Mouse (Mus musculus) kidney, adult 18-20 months (tissue): ENCODE data around the gene Ctsl.

ENCODE experiments used
- DNase-seq: peaks from one replicate; pipeline ENCODE4 v3.0.0; 2021

Ctsl gene

DNA sequence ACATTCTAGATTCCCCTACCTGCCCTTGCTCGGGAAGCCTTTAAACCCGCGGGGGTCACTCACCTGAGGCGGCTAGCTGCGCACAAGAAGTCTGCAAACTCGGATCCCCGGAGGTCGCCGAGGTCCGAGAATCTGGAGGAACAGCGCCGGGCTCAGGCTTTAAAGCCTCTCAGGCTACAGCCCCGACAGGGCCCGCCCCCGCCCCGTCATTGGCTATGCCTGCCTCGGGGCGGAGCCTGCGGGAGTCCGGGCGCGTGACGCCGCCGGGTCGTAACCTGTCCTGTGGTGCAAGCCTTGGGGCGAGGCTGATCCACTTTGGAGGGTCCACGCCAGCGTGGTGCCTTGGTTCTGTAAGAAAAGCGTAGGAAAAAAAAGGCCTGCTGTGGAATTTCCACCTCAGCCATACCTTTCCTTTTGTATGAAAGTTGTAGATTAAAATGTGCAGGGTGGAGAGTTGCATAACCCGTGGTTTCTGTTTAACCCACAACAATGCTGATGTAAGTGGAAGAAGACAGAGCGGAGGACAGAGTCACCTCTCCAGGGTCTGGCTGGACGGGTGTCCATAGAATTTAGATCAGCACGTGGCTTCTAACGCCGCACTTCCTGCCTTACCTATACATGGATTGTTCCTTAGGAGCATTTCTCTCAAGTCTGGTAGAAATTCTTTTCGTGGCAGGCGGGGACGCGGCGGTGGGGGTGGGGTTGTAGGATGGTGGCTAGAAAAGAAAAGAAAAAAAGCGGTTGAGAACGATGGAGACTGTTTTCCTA is at the start of gene Ctsl:
TSS of gene Ctsl (minus strand) at position 718 of the 768 bp plus-strand sequence.
- peak; percentile 98 for DNase-seq

DNA sequence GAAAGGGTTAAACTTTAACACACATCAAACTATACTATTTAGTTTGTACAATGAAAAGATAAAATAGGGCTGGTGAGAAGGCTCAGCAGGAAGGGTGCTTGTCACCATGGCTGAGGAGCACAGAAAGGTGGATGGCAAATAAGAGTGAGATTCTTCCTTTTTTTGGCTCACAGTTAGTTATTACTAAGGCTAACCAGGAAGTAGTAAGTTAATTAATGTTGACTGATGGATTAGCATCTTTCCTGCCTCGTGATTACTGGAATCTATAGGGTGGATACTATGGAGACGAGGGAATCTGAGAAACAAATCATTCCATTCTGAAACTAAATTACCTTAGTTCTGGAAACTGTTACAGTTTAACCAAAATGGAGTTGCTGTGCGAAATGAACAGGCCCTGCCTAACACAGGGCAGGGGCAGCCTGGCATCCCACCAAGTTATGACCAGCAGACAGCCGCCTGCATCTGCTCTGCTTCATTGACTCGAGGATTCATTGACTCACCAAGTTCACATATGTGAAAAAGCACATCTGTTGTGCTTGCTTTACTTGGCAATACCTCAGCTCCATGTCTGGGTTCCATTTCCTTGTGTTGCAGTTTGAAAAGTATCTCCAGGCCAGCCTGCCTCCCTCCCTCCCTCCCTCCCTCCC is 46.4 kb upstream of the Ctsl start:
- DNase-seq = peak; percentile 45

DNA sequence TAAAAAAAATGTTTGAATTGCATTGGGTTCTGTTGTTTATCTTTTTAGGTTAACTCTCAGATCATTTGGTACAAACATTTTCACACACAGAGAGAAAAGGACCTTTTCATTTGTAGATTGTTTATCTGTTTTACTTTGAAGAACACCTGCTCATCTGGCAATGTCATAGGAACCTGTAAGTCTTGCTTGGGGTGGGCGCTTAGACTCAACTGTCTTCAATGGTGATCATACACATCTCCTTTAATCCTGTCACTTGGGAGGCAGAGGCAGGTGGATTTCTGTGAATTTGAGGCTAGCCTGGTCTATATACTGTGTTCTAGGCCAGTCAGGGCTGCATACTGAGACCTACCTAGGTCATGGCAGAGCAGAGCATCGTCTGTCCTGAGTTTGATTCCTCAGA is 45.0 kb upstream of the Ctsl start:
- DNase-seq = no peak

DNA sequence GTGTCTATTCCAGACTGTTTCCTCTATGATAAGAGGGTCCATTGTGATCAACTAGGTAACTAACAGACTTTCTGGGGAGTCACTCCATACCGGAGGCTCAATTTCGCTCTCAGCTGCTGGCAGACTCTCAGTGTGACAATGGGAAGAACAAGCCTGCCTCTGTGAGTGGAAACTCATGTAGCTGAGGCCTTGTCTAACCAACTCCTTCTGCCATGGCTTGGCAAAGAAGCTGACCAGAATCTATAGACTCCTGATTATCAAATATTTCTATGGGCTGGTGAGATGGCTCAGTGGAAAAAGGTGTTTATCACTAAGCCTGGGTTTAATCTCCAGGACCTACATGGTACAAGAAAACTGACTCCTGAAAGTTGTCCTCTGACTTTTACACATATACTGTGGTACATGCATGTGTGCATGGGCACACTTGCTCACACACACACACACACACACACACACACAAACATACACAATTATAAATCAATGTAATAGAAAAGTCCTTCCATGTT is 42.1 kb upstream of the Ctsl start:
- DNase-seq = no peak

DNA sequence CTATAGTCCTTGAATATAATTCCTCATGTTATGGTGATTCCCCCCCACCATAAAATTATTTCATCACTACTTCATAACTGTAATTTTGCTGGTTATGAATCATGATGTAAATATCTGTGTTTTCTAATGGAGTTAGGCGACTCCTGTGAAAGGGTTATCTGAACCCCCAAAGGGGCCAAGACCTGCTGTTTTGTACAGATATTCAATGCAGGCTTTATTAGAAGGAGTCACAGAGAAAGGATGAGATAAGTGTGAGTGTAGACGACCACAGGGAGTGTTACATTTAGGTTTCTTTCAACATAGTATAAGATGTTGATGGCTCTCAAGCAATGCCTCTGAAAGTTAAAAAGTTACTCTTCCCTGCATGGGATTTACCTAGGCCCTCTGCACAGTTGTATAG is 40.6 kb upstream of the Ctsl start:
- DNase-seq = no peak

DNA sequence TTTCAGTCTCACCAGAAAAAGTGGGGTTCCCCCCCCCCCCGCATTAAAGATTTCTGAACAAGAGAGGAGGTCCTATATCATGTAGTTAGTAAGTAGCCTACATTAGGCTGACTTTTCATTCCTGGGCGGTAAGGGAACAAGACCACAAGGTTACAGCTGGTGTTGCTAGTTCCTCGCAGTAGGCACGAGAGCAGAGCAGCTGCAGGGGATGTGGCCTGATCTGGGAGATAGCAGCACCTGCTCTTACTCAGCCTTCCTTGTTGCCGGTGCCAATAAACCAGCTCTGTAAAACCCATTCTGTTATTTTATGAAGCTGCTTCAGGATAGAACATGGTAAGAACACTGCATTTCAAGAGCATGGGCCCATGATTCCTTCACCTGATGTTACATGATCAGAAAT is 39.9 kb upstream of the Ctsl start:
- no peak for DNase-seq

DNA sequence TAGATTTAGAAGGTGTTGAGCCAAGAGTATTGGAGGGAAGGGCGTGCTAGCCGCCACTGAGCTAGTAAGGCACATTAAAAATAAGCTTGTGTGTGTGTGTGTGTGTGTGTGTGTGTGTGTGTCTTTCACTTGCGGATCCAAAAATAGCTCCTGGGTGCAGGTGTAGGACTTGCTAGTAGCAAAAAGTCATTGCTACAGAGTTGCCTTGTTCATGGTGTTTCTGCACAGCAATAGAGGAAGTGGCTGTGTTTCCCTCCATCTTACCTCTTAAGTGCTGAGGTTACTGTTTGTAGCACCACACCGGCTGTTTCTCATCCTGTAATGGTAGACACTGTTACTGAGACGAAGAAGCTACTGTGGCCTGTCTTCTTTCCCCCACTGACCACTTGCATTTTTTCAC is 37.3 kb upstream of the Ctsl start:
- no peak for DNase-seq

DNA sequence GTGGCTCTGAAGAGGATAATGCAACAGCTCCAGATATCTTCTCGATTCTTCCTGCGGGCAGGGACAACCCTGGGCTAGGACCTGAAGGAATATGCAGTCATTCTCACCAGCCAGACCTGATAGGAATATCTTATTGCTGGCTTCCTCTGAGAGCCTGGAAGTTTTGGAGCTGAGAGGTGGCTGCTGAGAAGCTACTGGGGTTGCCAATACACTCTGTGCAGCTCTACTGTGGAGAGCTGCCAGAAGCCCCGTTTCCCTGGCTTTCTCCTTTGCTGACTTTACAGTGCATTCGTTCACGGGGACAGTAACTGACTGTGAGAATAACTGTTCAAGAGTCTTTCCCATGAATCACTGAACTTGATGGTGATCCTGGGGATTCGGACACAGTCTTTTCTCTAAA is 34.9 kb upstream of the Ctsl start:
- DNase-seq = no peak

DNA sequence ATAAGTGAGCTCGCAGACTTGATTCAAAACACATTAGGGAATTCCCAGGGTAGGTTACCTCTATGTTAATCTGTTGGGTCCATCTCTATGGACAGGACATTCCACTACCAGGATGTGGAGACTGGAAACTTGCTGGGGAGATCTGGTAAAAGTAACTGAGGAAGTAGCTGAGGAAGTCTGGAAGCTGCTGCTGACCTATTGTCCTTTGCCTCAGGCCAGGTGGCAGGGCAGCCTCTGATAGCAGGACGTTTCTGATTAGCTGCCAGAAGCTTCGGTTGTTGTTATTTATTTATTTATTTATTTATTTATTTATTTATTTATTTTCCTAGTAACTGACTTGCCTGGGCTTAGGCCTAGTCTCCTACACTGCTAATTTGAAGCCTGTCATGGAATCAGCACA is 32.8 kb upstream of the Ctsl start:
- DNase-seq = no peak

DNA sequence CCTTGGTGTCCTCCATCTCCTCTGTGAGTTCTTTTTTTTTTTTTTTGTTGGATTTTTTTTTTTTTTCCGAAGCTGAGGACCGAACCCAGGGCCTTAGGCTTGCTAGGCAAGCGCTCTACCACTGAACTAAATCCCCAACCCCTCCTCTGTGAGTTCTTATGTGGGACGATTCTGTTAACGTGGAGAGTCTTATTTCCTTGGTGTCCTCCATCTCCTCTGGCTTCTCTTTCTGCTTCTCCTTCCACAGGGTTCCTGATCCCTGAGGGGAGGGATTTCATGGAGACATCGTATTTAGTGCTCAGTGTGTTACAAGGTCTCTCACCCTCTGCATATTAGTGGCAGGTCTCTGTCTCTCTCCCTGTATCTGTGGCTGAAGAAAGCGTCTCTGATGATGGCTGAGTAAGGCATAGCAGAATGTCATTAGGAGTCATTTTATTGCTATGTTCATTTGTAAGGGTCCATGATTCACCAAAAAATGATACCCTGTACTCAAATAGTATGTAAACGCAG is 32.3 kb upstream of the Ctsl start:
- DNase-seq = no peak

DNA sequence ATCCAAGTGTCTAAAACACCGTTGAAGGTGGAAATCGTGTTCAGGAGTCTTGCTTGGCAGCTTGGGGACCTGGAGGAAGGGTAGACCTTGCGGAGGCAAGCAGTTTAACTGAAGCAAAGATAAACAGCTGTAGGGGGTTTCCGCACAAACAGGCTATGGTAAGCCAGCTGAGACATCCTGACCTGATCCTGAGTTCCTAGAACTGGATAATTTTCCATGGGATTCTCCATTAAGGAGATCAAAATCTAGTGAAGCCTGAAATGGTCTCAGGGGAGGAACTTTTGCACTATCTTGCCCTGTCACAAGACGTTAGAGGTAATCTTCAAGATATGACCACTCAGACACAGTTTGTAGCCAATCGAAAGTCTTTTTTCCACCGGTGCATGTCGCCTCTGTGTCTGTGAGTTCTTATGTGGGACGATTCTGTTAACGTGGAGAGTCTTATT is 31.8 kb upstream of the Ctsl start:
- no peak for DNase-seq

DNA sequence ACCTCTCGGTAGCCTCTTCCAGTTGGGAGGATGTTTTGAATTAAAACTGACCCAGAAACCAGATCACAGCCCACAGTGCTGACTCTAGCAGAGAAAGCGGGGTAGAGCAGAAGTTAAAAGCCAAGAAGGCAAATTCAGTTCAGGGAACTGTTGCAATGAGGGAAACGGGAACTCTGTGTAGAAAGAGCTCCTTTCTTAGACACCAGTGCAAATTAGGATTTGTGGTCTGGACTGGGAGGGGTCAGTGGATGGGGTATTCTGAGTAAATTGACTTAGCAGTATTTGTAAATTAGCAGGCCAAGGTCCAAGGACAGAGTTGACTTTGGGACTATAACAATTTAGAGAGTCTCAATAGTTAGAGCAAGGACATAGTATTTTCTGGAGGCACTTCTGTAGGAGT is 31.3 kb upstream of the Ctsl start:
- DNase-seq = no peak

DNA sequence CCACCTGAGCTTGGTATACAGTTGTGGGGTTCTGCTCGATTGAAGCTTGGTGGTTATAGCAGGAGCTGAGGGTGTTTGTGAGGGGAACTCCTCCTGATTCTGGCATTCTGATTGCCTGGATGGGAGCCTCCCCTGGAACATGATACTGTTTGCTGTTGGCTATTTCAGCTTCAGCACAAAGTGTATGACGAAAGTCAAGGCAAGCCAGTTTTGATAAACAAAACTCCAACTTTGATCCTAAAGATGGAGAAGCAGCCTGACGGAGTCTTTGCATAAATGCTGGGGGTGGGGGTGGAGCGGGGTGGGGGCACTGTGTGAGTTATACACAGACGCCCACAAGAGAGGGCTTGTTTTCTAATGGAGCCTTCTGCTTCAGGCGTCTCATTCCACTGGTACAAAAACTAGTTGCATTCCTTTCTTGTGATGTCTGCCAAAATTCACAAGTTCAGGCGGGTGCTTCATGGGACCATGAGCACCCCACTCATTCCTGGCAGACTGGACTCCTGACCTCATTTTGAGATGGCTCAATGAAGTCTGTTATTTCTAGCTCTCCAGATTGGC is 30.2 kb upstream of the Ctsl start:
- peak; percentile 61 for DNase-seq

DNA sequence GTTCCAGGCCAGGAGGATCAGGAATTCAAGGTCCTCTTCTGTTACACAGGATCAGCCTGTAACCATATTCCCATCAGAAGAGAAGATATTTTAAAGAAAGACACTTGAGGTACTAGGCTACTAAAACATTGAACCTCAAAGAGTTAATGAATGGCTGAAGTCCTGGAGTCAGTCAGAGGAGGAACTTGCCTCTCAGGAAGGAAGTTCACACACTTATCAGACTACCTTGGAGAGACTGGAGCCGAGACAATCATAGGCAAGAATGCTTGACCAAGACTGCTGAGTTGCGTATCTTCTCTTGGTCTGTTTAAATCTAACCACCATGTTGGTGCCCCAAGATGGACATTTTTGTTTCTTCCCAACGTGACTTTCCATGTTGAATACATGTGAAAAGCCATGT is 29.2 kb upstream of the Ctsl start:
- DNase-seq = no peak

DNA sequence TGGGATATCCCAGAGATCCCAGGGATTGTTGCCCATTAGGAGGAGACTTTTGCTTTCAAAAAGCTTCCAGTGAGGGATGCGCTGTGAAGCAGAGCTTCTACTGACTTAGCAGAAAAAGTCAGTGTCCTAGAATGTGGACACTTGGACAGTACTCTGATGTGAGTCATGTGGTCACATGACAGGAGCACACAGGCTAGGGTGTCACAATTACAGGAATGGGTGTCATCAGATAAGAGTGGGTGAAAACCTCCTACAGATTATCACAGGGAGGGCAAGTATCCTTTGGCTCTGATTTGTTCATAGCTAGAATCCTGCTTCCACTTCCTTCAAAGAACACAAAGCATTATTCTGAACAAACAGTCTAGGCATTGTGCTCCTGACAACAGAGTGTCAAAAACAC is 27.4 kb upstream of the Ctsl start:
- no peak for DNase-seq

DNA sequence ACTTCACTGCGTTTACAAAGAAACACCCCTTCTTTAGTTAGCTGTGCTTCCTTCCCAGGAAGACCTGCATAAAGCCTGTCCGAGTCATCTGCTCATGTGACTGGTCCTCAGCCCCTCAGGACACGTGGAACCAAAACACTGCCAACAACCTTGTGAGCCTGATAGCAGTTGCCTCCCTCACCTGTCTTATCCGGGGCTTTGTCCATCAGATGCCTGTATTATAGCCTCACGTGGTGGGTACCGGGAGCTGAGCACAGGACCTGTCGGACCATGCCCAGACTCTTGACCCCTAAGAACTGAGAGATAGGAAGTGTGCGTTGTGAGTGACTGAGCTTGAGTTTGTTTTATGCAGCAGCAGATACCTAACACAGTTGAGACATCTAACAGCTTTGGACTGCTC is 26.3 kb upstream of the Ctsl start:
- no peak for DNase-seq

DNA sequence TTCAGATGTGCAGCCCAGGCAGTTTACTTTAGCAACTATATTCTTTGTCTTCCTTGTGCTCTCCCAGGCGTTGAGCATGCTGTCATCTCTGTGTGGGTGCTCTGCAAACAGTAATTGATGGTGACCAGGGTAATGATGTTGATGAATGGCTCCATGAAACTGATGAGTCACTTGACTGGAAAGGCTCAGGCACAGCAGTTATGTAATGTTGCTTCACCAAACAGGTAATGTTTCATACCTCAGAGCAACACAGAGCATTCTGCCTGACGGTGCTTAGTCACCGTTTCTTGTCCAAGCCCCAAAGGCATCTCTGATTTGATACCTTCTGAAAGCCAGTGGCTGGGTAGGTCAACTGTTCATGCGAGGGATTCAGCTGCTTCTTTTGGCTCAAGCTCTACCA is 17.7 kb upstream of the Ctsl start:
- DNase-seq = no peak

DNA sequence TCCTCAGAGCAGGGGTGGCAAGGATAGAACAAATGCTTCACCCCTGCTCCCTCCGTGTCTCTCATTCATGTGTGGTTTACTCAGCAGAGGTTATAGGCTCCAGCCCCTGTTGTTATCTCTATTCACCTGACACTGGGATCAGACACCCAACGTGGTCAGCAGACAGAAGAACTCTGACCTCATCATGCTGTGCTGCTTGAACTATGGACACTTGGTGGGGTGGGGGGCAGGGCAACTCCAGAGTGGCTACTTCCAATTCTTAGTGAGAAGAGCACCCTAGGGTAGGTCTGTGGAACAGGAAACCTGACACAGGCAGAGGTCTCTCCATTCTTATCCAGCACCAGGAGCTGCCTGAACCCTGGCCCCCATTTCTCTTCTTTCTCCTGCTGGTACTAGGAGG is 15.4 kb upstream of the Ctsl start:
- peak; percentile 47 for DNase-seq

DNA sequence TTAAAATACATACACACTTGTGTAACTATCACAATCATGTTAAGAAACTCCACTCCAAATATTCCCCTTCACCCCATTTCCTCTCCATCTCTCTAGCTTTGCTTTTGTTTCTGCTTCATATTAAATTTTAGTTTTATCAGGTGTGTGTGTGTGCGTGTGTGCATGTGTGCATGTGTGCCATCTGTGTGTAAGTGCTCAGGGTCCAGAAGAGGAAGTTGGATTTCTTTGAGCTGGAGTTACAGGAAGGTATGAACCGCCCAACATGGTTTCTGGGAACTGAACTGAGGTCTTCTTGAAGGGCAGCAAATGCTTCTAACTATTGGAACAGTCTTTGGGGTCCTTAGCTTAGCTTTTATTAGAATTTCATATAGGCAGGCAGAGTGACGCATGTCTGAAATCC is 14.2 kb upstream of the Ctsl start:
- no peak for DNase-seq

DNA sequence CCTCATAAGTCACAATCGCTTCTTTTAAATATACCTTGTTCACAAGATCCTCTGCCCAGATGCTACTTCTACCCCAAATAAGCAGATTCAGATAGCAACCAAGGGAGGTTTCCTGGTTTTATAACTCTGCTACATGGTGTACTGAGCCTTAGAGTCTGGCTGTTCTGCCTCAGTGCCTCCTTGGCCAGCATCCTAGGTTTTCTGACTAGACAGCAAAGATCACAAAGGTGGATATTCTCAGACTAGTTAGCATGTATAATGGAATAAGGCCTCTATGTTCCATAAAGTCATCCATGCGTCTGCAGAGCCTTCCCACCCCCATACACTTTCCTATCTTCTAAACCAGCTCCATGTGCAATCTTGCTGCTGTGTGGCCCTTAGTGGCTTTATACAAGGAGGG is 9.6 kb upstream of the Ctsl start:
- peak; percentile 61 for DNase-seq

DNA sequence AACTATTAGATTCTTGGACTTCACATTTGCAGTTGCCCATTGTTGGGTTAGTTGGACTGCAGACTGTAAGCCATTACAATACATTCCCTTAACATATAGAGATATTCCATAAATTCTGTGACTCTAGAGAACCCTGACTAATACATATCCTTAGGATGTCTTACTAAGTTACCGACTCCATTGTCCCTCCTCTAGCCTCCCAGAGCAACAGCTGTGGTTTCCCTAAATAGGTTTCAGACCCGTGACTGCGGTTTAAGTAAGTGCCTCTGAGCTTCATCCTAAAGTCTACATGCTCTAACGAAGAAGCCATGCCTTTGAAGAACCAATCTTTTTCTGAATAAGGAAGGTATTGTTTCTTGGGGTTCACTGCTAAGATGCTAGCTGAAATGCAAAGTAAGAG is 7.9 kb upstream of the Ctsl start:
- no peak for DNase-seq

DNA sequence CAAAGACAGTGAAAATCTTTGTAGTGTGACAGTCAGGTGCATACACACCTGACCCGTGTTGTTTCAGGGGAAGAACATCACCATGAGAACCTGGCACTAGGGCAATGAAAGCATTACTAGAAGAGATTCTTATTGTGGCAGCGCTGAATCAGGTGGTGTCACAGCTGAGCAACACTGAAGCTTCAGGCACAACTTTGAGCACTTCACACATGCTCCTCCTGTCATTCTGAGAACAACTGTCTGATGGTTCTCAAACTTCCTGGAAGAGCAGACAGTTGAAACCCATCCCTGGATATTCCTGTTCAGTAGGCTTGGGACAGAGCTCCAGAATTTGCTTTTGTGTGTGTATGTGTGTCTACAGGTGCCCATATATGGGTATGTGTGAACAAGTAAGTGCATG is 5.8 kb upstream of the Ctsl start:
- DNase-seq = no peak

DNA sequence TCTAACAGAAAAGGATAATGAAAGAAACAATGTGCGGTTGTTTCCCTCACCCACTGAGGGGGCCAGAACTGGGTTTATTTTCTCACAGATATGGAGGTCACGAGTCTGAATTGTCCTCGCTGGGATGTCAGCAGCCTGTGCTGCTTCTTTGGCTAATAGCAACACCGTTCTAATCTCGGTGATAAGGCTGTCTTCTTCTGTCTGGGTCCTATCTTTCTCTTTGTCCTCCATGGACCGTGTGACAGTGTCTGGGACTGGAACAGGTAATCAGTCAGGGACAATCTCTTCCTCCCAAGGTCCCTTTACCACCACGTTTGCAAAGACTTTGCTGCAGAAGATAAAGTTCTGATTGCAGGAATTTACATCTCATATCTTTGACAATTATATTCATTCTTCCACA is 4.5 kb upstream of the Ctsl start:
- DNase-seq = no peak

DNA sequence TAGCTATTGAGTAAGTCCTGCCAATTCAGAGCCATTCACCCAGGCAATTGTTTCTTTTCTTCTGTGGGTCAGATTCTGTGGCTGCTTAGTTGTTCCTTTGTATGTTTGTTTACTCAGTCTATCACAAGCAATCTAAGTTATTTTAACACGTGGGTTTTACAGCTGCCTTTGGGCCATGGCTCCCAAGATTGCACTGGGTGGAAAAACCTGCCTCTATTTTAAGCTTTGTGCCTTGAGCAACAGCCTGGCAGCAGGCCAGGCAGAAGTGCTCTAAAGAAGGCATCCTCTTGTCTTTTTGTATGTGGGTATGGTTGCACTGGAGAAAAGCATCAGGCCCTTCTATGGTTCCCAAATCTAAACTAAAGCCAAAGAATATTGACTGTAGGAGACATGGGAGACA is 3.0 kb upstream of the Ctsl start:
- peak; percentile 28 for DNase-seq
